Mouse (Mus musculus) lung, postnatal 0 days (tissue): Measurements from ENCODE around the gene Slc35f6. TPM values are rescaled to one million over a fixed set of nuclear protein-coding genes. Genes with fewer than 3 reads are reported as not detected.
A peak's percentile ranks its signal among the peaks of the same experiment; 100 is the strongest.

Experiments used
- ATAC-seq: fragments of 200-750 bp; cut with Nextera tagmentation; 2 replicates; pipeline ENCODE4 v1.8.0; 2017; ENCODE audit warnings: moderate library complexity
- DNase-seq: peaks from one replicate; pipeline ENCODE4 v3.0.0-alpha.2; 2016; ENCODE audit warnings: low spot score
- H3K27ac ChIP-seq: fragments of 300-500 bp; sonication (generic); 2 replicates; pipeline ENCODE4 v1.5.1; 2014; ENCODE audit warnings: antibody characterized with exemption, mild to moderate bottlenecking, low read length, mixed read lengths
- H3K27me3 ChIP-seq: fragments of 300-500 bp; sonication (generic); replicated peaks from 2 replicates; pipeline ENCODE4 v1.6.1; 2014; ENCODE audit warnings: low read length, mixed read lengths; ENCODE audit not compliant: insufficient read depth
- H3K36me3 ChIP-seq: fragments of 300-500 bp; sonication (generic); 2 replicates; pipeline ENCODE4 v1.6.1; 2014; ENCODE audit warnings: low read length, mixed read lengths; ENCODE audit not compliant: insufficient read depth
- H3K4me1 ChIP-seq: fragments of 300-500 bp; sonication (generic); 2 replicates; pipeline ENCODE4 v1.6.1; 2014; ENCODE audit warnings: antibody characterized with exemption, low read depth, low read length, mixed read lengths; ENCODE audit not compliant: insufficient read depth
- H3K4me2 ChIP-seq: fragments of 300-500 bp; sonication (generic); replicated peaks from 2 replicates; pipeline ENCODE4 v1.6.1; 2014; ENCODE audit warnings: low read depth, mild to moderate bottlenecking, low read length, moderate library complexity, mixed read lengths
- H3K4me3 ChIP-seq: fragments of 300-500 bp; sonication (generic); 2 replicates; pipeline ENCODE4 v1.5.1; 2014; ENCODE audit warnings: low read depth, low read length
- H3K9ac ChIP-seq: fragments of 300-500 bp; sonication (generic); replicated peaks from 2 replicates; pipeline ENCODE4 v1.6.1; 2014; ENCODE audit warnings: low read depth, mild to moderate bottlenecking
- H3K9me3 ChIP-seq: fragments of 300-500 bp; sonication (generic); 2 replicates; pipeline ENCODE4 v1.6.1; 2016; ENCODE audit warnings: low read length, mixed read lengths
- CTCF ChIP-seq: IDR thresholded peaks from 2 replicates; pipeline ENCODE4 v1.5.1; 2016; ENCODE audit warnings: antibody characterized with exemption, mild to moderate bottlenecking
- EP300 ChIP-seq: IDR thresholded peaks from 2 replicates; pipeline ENCODE4 v1.6.1; 2016; ENCODE audit warnings: antibody characterized with exemption, mild to moderate bottlenecking, control low read depth
- WGBS: fragments of 180-500 bp; shearing (Covaris S2); extraction: QIAGEN DNeasy Blood & Tissue Kit; methylation state at CpG from one replicate; pipeline ENCODE4 v1.1.7; 2014; 5-methylcytosine and 5-hydroxymethylcytosine counted together
- polyA plus RNA-seq: library from polyadenylated mRNA; unstranded; fragments of >200 nt; fragmentation: Nextera tagmentation; extraction: Ambion mirVana; gene quantifications from 2 replicates; pipeline ENCODE4 v1.2.1, GENCODE M21; 2015

Gene Slc35f6
- polyA plus RNA-seq = 30.1 and 34.5 TPM in 2 replicates

GRCm38 (mm10) chr5:30647815-30648560 is at the start of gene Slc35f6:
Slc35f6 (plus strand) TSS chr5:30647933.
- Histone ChIP-seq H3K27me3 (no peaks in the 10 kb centered on the region), H3K4me2 (peak within 1 kb of the TSS; percentile 93), H3K4me3 (peak within 1 kb of the TSS; percentile 78), H3K9ac (peak within 1 kb of the TSS; percentile 69), H3K4me1 (peaks cover 16% of the 10 kb centered on the region), H3K27ac (peak within 1 kb of the TSS; percentile 73), H3K9me3 (no peaks in the 10 kb centered on the region), H3K36me3 (no peaks in the 10 kb centered on the region)
- peak; percentile 95 for ATAC-seq
- DNase-seq = peak; percentile 93
- WGBS = under 1% methylated on average over 38 of the region's 38 CpGs
- TF ChIP-seq EP300 (no peak; the same call in 1 of the 2 replicates), CTCF (no peak)

GRCm38 (mm10) chr5:30601397-30601796 is 46.3 kb upstream of the Slc35f6 start:
- Histone ChIP-seq H3K4me2 (no peak overlapping the region), H3K36me3 (no peaks in the 10 kb centered on the region), H3K9me3 (no peaks in the 10 kb centered on the region), H3K4me3 (no peak overlapping the region), H3K27ac (no peak overlapping the region), H3K9ac (no peak overlapping the region), H3K4me1 (no peaks in the 10 kb centered on the region), H3K27me3 (no peaks in the 10 kb centered on the region)
- DNase-seq (no peak), ATAC-seq (no peak)
- no peak for TF ChIP-seq EP300
- TF ChIP-seq CTCF = peak; percentile 41
- 23% methylated on average over 4 of the region's 4 CpGs for WGBS

DNA sequence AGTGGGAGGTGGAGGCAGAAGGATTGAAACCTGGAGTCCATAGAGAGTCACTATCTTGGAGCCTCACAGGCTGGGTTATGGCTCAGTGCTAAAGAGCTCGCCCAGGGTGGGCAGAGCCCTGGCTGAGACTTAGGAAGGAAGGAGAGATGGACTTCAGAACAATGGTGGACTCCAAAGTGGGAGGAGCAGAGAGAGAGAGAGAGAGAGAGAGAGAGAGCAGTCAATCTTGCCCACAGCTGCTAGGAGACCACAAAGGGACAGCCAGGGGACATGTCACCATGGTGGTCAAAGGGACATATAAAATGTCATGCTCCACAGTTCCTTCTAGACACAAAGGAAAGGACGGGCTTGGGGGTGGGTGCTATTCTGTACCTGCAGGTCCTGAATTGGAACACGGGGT is 44.5 kb upstream of the Slc35f6 start:
- TF ChIP-seq EP300 (no peak), CTCF (no peak)
- DNase-seq = no peak
- Histone ChIP-seq H3K9ac (no peak overlapping the region), H3K27ac (no peak overlapping the region), H3K4me1 (no peaks in the 10 kb centered on the region), H3K9me3 (no peaks in the 10 kb centered on the region), H3K36me3 (no peaks in the 10 kb centered on the region), H3K27me3 (no peaks in the 10 kb centered on the region), H3K4me2 (no peak overlapping the region), H3K4me3 (no peak overlapping the region)
- ATAC-seq = no peak
- 66% methylated on average over 3 of the region's 3 CpGs for WGBS

- TF ChIP-seq CTCF = no peak
- TF ChIP-seq EP300 = no peak
- Histone ChIP-seq H3K27ac (no peak overlapping the region), H3K4me2 (no peak overlapping the region), H3K36me3 (no peaks in the 10 kb centered on the region), H3K4me3 (no peak overlapping the region), H3K27me3 (no peaks in the 10 kb centered on the region), H3K4me1 (no peaks in the 10 kb centered on the region), H3K9me3 (no peaks in the 10 kb centered on the region), H3K9ac (no peak overlapping the region)
- ATAC-seq (no peak), DNase-seq (no peak)
- 77% methylated on average over 4 of the region's 4 CpGs for WGBS
Observed at GRCm38 (mm10) chr5:30603926-30604325, 43.8 kb upstream of the Slc35f6 start.

DNA sequence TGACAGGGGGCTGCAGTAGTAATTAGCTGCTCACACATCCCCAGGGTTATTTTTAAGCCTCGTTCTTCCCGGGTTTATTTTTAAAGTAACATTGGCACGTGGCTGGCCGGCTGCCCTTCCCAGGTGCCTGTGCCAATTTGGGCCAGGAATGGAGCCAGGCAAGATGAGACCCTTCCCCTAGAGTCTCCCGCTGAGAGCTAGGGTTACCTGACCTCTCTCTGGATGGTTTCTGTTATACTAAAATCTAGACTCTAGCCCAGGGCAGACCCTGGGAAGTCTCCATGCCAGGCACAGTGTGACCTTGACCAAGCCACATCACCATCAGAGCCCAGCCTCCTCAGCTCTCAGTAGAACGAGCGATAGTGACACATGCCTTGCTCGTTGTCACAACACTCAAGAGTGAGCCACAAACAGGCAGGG is 43.0 kb upstream of the Slc35f6 start:
- WGBS = 59% methylated on average over 8 of the region's 8 CpGs
- TF ChIP-seq CTCF (no peak), EP300 (no peak)
- Histone ChIP-seq H3K9me3 (no peaks in the 10 kb centered on the region), H3K4me3 (no peak overlapping the region), H3K4me1 (no peaks in the 10 kb centered on the region), H3K27me3 (no peaks in the 10 kb centered on the region), H3K27ac (no peak overlapping the region), H3K9ac (no peak overlapping the region), H3K4me2 (no peak overlapping the region), H3K36me3 (no peaks in the 10 kb centered on the region)
- ATAC-seq = no peak
- no peak for DNase-seq

GRCm38 (mm10) chr5:30605649-30606048 is 42.1 kb upstream of the Slc35f6 start:
- Histone ChIP-seq H3K4me1 (no peaks in the 10 kb centered on the region), H3K27ac (no peak overlapping the region), H3K4me3 (no peak overlapping the region), H3K9ac (no peak overlapping the region), H3K9me3 (no peaks in the 10 kb centered on the region), H3K4me2 (no peak overlapping the region), H3K27me3 (no peaks in the 10 kb centered on the region), H3K36me3 (no peaks in the 10 kb centered on the region)
- 78% methylated on average over 6 of the region's 6 CpGs for WGBS
- no peak for TF ChIP-seq EP300
- TF ChIP-seq CTCF = no peak
- DNase-seq (no peak), ATAC-seq (no peak)
